Mouse (Mus musculus): ENCODE measurements around the gene Tmem88b.
"Not testable (repeated sequence)": the region's sequence is repeated elsewhere in the genome, so short reads cannot be mapped to it uniquely, and the experiment has no call there.

Gene Tmem88b

DNA sequence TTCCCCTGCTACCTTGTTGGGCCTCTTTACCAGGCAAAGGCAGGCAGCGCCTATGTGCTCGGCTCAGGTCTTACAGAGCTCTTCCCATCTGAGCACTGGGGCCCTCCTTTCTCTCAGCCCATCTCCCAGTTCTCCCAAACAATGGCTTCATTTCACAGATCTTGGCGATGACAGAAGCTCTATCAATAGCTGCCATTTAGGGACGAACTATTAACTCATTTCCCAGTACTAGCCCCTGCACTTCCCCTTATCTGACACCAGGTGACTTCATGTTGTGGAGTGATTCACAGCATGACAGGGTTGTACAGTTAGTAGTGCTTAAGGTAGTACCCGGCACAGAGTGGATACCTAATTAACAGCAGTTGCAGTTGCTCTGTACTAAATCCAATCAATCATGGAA lies at the start of gene Tmem88b:
Gene Tmem88b, minus strand, starts transcription at position 56 of the 400 bp plus-strand sequence.
- no peak for DNase-seq

DNA sequence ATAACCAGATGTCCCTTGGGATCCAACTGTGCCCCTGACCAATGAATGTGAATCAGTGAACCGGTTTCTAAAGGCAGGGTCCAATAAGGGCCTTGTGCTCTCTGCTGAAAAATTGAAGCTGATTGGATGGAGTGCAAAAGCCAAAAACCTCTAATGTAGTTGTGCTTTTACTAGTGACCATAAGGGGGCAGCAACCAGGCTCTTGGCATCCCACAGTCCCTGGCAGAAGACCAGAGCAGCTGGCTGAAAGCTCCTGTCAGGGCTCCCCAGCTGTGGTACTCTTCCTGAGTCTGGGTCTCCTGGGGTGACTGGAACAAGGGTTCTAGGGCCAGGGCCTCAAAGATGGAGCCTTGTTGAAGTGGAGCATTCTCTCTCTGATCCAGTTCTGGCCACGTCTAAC lies 48.2 kb upstream of the Tmem88b start:
- DNase-seq, result peak; percentile 89

DNA sequence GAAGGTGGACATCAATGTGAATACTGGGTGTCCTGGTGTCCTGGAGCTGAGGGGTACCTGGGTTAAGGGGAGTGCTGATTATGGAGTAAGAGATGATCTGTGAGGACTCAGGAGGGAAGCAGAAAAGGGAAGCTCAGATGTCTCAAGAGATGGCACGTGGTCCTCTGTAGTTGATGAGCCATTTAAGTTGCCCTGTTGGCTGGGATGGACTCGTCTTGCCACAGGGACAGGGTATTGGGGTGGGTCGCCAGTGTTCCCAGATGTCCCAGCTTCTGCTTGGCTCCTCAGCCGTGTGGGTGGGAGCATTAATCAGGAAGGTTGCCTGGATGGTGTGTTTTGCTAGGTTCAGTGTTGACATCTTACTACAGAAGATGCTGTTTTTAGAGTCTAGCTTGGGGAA lies 47.6 kb upstream of the Tmem88b start:
- no peak for DNase-seq

DNA sequence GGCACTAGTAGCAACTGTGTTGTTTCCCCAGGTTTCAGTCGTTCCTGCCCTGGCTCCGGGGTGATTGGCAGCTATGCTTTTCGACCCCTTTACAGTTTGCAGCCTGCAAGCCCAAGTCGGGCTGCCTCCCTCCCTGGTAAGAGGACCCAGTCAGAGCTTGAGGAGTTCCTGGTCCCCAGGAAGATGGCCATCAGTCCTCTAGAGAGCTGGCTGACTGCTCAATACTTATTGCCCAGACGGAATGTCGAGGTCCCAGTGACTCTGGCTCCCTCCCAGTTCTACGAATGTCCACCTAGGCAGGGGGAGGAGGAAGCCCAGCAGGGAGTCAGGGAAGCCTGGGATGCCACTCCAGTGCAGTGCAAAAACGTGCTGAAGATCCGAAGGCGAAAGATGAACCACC lies 46.6 kb upstream of the Tmem88b start:
- DNase-seq, result no peak

DNA sequence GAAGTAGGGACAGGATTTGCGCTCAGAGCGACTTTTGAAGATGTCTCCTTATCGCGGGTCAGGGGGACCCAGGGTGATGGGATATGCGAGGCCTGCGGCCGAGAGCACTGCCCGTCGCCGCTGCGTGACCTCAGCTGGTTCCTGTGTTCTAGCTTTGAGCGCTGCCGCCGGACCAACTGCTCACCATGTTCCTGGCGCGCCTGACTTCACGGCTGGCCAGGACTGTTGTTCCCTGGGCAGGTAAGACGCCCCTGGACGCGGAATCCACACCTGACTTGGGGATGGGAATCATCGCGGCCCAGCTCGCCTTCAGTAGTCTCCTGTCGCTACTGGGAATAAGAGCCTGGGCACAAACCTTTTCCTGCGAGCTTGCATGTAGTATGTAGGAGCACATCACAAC lies 46.2 kb upstream of the Tmem88b start:
- DNase-seq, result no peak

DNA sequence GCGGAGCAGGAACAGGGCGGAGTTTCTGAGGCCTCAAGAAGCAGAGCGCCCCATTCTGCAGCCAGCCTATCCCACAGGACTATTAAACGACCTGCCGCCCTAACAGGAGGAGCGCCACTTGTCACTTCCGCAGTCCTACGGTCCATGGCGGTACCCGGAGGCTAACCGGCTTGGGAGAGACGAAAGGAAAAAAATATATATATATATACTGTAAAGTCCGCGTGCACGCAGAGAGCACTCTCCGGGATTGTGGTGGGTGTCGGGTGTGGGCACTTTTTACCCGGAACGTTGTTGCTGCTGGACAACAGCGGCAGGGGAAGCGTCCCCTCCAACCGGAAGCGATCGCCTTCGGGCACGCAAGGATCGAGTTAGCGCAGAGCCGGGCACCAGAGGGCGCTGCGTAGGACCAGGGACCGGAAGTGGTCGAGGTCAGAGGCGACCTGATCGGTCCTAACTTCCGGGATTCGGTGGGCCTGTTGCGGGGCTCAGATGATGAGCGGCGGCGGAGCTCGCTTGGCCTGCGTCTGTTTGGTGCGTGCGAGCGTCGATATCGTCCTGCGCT lies 45.6 kb upstream of the Tmem88b start, which contains the start of gene Aurkaip1:
Gene Aurkaip1, plus strand, starts transcription at position 68 of the 562 bp plus-strand sequence.
- peak; percentile 98 for DNase-seq

DNA sequence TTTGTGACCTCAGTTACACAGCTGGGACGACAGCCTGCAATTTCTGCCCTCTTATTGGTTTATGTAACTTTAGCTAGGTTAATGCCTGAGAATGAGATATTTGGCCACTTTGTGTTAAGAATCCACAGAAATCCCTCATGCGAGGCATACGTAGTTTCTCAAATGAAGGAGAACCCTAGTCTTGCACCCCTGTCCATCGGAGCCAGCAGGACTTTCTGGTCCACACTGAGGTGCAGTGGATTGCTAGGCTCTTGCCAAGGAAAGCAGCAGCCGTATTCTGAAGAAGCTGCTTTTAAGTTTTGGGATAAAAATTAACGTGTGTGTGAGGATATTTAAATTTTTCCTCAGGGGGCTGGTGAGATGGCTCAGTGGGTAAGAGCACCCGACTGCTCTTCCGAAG lies 44.9 kb upstream of the Tmem88b start:
- no peak for DNase-seq

DNA sequence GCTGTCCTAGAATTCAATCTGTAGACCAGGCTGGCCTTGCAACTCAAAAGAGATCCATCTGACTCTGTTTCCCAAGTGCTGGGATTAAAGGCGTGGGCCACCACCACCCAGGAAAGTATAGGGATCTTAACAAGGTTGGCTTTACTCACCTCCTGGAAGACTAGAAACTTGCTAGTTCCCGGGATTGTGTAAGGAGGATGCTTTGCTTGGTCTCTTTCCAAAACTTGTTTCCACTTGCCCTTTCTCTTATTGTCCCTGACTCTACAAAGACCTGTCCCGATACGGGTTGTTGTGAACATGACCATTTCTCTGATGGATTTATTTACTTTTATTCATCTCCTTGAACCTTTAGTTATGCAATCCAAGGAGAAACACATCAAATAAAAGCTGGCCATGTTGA lies 44.2 kb upstream of the Tmem88b start:
- no peak for DNase-seq

DNA sequence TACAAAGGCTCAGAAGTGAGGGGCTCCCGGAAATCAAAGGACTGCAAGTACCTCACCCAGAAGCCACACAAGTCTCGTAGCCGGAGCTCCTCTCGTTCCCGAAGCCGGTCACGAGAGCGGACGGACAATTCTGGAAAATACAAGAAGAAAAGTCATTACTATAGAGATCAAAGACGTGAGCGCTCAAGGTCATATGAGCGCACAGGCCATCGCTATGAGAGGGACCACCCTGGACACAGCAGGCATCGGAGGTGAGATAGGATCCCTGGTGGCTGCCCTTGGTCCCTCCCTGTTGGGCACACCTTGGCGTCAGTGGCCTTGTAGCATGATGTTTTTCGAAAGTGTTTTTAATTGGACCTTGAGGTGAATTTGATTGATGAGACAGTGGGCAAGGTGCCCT lies 37.8 kb upstream of the Tmem88b start:
- DNase-seq, result no peak

DNA sequence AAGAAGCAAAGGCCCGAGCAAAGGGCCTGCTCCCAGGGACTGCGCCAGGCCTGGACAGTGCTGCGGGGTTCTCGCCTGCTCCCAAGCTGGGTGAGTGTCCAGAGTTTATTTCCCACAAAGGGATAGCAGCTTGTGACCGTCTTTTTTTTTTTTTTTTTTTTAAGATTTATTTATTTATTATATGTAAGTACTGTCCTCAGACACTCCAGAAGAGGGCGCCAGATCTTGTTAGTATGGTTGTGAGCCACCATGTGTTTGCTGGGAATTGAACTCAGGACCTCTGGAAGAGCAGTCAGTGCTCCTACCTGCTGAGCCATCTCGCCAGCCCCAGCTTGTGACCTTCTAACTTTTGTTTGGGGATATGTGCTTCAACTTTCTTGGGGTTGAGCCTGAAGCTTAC lies 35.4 kb upstream of the Tmem88b start:
- peak; percentile 48 for DNase-seq

DNA sequence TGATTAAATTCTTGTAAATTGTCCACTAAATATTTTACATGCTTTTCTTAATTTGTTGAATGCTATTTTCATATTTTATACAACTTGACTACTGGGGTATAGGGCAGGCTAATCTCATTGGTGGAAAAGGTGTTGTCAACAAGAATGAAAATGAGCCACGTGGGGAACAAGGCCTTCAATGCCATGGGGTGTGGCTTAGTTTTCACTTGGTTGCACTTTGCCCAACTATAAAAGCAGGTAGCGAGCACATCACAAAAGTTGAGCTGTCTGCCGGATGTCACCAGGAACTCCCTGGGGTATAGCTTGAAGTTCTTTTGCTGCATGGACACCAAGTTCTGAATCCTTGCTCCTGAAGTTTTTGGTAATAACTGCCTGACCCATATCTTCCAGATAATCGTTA lies 31.9 kb upstream of the Tmem88b start:
- no peak for DNase-seq

DNA sequence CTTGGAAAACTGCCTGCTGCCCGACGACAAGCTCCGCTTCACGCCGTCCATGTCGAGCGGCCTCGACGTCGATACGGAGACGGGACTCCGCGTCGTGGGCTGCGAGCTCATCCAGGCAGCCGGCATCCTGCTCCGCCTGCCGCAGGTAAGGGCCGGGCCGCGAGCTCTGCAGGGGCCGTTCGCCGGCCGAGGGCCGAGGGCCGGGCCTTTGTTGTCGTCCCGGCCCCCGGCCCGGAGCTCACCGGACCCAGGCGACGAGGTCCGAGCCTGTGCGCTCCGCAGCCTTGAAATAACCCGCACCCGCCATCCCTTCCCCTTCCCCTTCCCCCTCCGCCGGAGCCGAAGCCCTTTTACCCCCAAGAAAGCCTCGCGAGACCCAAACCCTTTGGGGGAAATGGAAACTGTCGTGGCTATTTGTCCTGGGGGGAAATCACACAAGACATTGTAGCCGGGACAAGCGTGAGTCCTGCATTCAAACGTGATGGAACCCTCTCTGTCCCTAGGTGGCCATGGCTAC lies 27.0 kb upstream of the Tmem88b start:
- peak; percentile 64 for DNase-seq

DNA sequence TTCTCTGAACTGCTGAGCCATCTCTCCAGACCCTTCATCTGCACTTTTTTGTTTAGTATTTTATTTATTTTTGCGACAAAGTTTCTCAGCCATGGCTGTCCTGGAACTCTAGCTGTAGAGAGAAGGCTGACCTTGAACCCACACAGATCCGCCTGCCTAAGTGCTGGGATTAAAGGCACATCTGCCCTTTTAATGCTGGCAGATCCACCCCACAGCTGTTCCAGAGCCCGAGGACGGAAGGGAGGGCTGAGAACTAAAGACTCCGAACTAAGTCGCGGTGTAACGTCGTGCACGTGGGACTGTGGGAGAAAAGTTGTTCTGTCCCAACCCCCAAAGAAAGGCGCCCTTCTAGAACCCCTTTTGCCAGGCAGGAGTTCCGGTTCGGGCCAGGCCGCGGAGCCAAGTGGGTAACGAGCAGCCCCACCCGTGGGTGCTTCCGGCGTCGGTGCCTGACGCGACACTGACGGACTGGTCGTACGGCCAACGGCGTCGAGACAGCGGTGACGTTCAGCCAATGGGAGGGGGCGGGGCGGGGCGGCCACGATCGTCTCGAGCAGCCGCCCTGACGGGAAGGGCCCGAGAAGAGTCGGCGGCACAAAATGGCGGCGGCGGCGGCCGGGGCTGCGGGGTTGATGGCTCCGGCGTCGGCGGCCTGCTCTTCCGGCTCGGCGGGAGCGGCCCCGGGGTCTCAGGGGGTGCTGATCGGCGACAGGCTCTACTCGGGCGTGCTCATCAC lies 26.4 kb upstream of the Tmem88b start, which contains the start of gene Ccnl2:
Gene Ccnl2, plus strand, starts transcription at position 561 of the 736 bp plus-strand sequence.
- DNase-seq, result peak; percentile 98

DNA sequence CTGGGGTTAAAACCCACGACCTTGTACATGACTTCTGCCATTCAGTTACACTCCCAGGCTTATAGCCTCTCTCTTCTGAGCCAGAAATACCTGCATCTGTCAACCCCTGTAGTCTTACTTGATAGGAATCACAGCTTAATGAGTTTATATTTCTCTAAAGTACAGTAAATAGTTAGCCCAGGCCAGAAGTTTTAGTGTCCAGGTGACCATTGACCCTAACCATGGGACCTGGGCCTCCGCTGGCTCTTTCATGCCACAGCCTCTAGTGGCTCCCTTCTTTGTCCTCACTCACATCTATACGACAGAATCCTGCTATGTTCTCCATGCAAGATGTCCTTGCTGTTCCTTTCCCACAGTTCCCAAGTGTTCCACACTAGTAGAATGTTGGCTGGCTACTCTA lies 22.2 kb upstream of the Tmem88b start:
- no peak for DNase-seq

DNA sequence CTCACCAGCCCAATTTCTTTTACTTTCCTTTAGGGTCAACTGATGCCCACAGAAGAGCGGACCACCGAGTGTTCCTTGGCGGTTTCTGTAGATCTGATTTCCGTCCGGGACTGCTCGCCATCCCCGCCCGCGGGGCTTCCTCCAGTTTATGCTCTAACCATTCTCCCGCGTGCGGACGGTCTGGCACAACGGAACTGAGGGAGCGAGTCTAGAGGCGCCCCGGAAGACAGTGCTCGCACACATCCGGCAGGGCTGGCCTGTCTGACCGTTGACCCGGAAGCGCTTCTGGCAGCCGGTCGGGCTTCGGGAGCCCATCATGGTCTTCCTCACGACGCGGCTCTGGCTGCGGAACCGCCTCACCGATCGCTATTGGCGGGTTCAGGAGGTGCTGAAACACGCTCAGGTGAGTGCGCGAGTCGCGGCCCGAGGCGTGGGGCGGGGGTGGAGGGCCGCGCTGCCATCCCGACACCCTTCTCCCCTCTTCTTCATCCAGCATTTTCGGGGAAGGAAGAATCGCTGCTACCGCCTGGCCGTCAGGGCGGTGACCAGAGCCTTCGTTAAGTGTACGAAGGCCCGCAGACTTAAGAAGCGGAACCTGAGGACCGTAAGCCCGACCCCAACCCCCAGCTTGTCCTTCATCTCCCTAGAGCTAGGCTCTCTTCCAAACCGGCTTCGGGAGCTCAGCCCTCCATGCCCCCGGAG lies 17.8 kb upstream of the Tmem88b start:
- DNase-seq, result peak; percentile 96

DNA sequence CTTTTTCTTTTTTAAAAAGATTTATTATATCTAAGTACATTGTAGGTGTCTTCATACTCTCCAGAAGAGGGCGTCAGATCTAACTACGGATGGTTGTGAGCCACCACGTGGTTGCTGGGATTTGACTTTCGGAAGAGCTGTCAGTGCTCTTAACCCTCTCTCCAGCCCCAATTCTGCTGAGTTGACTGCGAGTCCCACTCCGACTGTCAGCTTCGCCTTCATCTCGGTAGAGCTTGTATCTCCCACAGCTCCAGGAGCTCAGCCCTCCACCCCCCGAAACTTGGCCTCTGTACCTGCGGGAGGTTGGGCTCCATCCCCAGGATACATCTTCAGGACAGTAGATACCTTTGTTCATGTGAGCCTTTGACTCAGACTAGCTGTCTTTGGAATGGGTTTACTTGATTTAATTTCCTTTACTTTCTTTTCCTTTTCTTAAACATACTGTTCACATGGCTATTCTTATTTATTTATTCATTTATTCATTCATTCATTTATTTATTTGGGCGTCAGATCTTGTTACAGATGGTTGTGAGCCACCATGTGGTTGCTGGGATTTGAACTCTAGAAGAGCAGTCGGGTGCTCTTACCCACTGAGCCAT lies 17.2 kb upstream of the Tmem88b start, which contains the start of gene Mrpl20:
Gene Mrpl20, plus strand, starts transcription at position 138 of the 599 bp plus-strand sequence.
- peak; percentile 21 for DNase-seq

DNA sequence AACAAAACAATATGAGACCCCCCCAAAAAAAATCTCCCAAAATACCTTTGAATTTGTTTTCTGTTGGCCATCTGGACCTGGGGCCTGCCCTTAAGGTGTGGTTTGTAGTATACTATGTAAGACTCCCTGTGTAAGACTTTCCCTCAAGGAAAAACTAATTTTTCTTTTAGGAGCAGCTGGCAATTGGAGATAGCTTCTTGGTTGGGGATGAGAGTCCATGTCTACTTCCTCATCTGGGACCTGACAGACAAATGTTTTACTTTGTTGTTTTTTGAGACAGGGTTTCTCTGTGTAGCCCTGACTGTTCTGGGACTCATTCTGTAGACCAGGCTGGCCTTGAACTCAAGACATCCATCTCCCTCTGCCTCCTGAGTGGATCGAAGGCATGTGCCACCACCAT lies 16.4 kb upstream of the Tmem88b start:
- no peak for DNase-seq

DNA sequence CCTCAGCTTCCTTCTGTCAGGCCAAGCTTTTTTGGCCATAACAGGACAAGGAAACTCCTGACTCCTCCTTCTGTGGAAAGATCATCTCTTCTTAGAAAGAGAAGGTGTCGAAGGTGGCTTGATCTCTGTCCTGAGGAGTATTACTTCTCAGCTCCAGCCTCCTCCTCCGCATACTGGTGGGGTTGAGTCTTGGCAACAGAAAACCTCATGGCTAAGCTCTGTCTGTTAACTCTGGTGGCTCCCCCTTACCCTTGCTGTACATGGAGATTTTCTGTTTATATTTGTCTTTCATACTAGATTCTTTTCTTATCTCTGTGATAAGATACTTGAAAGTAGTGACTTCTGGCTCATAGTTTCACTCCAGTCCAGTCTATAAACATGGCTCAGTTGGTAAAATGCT lies 8.1 kb upstream of the Tmem88b start:
- DNase-seq, result no peak

DNA sequence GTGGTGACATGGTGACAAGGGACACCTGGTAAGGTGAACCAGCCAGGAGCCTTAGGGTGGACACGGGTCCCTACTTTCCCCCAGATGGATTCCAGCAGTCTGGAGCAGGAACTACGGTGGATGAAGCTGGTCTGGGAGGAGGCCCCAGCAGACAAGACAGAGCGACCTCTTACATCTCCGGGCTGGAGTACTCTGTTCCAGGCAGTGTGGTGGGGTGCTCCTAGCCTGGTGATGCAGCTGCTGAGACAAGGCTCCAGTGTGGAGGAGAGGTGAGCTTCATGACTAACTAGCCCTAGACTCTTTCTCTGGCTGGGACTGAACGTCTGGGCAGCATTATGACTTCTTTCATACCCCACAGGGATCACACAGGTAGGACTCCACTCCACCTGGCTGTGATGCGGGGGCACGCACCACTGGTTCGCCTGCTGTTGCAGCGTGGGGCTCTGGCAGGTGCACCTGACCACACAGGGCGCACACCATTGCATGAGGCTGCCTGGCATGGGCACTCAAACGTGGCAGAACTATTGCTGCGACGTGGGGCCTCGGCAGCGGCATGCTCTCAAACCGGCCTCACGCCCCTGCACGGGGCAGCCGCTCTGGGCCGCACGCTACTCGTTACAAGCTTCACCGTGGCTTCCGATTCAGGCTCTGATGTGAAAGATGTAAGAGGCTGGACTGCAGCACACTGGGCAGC lies 5.7 kb upstream of the Tmem88b start:
- DNase-seq, result no peak

DNA sequence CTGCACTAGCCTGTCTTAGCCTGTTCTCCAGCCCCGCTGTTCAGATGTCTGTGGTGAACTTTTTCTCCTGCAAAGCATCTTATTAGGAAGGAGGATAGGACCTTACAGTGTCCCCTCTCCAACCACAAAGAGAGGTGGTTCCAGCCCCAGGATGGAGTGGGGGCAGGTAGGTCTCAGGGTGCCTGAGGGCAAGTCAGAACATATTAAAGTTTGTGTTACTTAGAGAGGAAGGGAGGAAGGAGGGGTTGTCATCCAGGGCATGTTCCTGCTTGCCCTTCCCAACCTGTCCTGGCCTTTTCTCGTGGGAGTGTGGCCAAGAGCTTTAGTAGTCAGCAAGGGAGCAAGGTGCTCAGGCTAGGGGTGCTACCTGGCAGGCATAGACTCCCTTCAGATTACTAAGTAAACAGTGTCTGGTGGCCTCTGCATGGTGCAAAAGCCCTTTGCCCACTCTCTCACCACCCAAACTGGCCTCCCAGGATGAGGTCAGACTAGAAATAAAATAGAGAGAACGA lies 5.0 kb upstream of the Tmem88b start:
- DNase-seq, result no peak

DNA sequence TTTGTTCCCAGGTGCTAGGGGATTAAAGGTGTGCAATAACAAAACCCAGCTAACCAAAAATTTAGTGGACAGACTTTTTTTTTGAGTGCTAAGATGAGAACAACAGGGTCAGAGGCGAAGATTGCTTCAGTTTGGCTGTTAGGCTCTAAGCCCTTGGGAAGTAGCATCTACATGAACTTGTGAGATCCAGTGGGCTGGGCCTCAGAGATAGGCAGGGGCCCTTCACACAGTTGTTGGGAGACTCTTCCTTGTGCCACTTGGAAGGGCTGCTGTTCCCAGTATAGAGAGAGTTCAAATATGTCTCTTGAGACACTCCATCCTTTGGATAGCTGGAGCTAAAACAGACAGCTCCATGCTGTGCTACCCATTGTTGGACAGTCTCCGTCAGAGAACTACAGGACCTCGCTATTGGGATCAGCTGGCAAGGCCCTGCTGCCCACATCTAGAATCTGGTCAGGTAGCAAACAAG lies 4.4 kb upstream of the Tmem88b start, which contains the start of gene Ankrd65:
Gene Ankrd65, plus strand, starts transcription at position 419 of the 469 bp plus-strand sequence.
- no peak for DNase-seq

DNA sequence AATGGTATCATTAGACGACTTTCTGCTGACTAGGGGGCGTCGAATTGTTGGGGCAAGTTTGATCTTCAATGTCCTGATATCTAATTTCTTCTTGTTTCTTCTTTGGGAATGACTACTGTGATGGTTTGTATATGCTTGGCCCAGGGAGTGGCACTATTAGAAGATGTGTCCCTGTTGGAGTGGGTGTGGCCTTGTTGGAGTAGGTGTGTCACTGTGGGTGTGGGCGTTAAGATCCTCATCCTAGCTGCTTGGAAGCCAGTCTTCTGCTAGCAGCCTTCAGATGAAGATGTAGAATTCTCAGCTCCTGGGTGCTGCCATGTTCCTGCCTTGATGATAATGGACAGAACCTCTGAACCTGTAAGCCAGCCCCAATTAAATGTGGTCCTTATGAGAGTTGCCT lies 3.2 kb upstream of the Tmem88b start:
- DNase-seq, result not testable (repeated sequence)

Measured in retina, postnatal 1 day (tissue).